Mouse (Mus musculus) olfactory bulb, adult 2 months (tissue): ENCODE measurements around the gene Lgmn.

Experiments used
- CTCF ChIP-seq: fragments of 200-500 bp; IDR thresholded peaks from 2 replicates; pipeline ENCODE4 v1.5.1; 2012; ENCODE audit warnings: low read depth, mild to moderate bottlenecking, low read length, moderate library complexity; ENCODE audit not compliant: insufficient read depth
- POLR2A ChIP-seq: fragments of 200-500 bp; IDR thresholded peaks from 2 replicates; pipeline ENCODE4 v1.6.1; 2012; ENCODE audit warnings: mild to moderate bottlenecking, low read depth, low read length, moderate library complexity; ENCODE audit not compliant: insufficient read depth

- TF ChIP-seq POLR2A: no peak
- no peak for TF ChIP-seq CTCF
Observed at GRCm38 (mm10) chr12:102368556-102368955, 71.1 kb downstream of the Lgmn start.
